In genomic region chr11:52277433-52278150, GRCm38 (mm10) we compare ENCODE assay signal across 21 mouse cellular contexts.
"Had no signal": no experiment of that assay in that cellular context is flagged by ENCODE, and none has a peak within 500 bp of the region (broad histone marks: within the 10 kb centered on the region; RNA-seq: fewer than 3 reads in every experiment).

No protein-coding gene starts in this region.

- H3K4me3 ChIP-seq: kidney, embryonic 15.5 days; left cerebral cortex, adult 2 months; limb, embryonic 12.5 days; limb, embryonic 15.5 days; midbrain, embryonic 12.5 days; midbrain, embryonic 15.5 days; neural tube, embryonic 13.5 days had no signal

- DNase-seq: kidney, adult 11 months; kidney, adult 8-10 months; kidney, postnatal 10 days; kidney, postnatal 36 days; layer of hippocampus, postnatal 36 days; left cerebral cortex, postnatal 4 days; liver, postnatal 0 days; lung, embryonic 14.5 days; retina, postnatal 1 day; right cerebral cortex, postnatal 25 days; spleen, adult 18-20 months had no signal

- H3K27ac ChIP-seq: kidney, embryonic 15.5 days; left cerebral cortex, adult 2 months; limb, embryonic 12.5 days; limb, embryonic 15.5 days; liver, embryonic 14.5 days; macrophage; midbrain, embryonic 12.5 days; midbrain, embryonic 15.5 days; neural tube, embryonic 13.5 days; stomach, postnatal 0 days had no signal

- H3K36me3 ChIP-seq: midbrain, embryonic 12.5 days; midbrain, embryonic 15.5 days; neural tube, embryonic 13.5 days had no signal
